19 mouse cellular contexts compared by ENCODE assay signal in genomic region chr19:33380825-33381224, GRCm38 (mm10). TPM values are rescaled to one million over a fixed set of nuclear protein-coding genes. Genes with fewer than 3 reads are reported as not detected.
DNase-seq lines count a peak whose midpoint lies in the region; ATAC-seq and TF ChIP-seq lines count a peak whose summit lies in the region.
"Had no signal": no experiment of that assay in that cellular context is flagged by ENCODE, and none has a peak within 500 bp of the region (broad histone marks: within the 10 kb centered on the region; RNA-seq: fewer than 3 reads in every experiment).

No protein-coding gene starts in this region.

- H3K4me1 ChIP-seq in forebrain, embryonic 13.5 days: no peaks in the 10 kb centered on the region
- H3K4me1 ChIP-seq in forebrain, embryonic 10.5 days: no peaks in the 10 kb centered on the region
- H3K4me1 ChIP-seq in hindbrain, embryonic 11.5 days (replicated peaks; ENCODE audit: control insufficient read depth, insufficient read depth, low read length): no peaks in the 10 kb centered on the region
- no peaks in the 10 kb centered on the region for H3K4me1 ChIP-seq in hindbrain, embryonic 13.5 days (replicated peaks)
- H3K4me1 ChIP-seq in midbrain, embryonic 13.5 days (replicated peaks): no peaks in the 10 kb centered on the region
- no peaks in the 10 kb centered on the region for H3K4me1 ChIP-seq in midbrain, postnatal 0 days (ENCODE audit: insufficient read depth, low read length)
- H3K4me1 ChIP-seq: embryonic facial prominence, embryonic 12.5 days; heart, embryonic 13.5 days had no signal

- H3K9me3 ChIP-seq in forebrain, embryonic 13.5 days (replicated peaks): no peaks in the 10 kb centered on the region
- no peaks in the 10 kb centered on the region for H3K9me3 ChIP-seq in forebrain, embryonic 10.5 days
- H3K9me3 ChIP-seq in hindbrain, embryonic 11.5 days (ENCODE audit: control insufficient read depth, low read length): no peaks in the 10 kb centered on the region
- H3K9me3 ChIP-seq in hindbrain, embryonic 13.5 days: no peaks in the 10 kb centered on the region
- no peaks in the 10 kb centered on the region for H3K9me3 ChIP-seq in midbrain, embryonic 13.5 days
- H3K9me3 ChIP-seq in midbrain, postnatal 0 days (ENCODE audit: low read length): no peaks in the 10 kb centered on the region
- H3K9me3 ChIP-seq: embryonic facial prominence, embryonic 12.5 days; G1E; heart, embryonic 13.5 days had no signal

- no peak overlapping the region for H3K4me2 ChIP-seq in forebrain, embryonic 13.5 days
- H3K4me2 ChIP-seq in hindbrain, embryonic 11.5 days (replicated peaks; ENCODE audit: low read depth, low read length): no peak overlapping the region
- H3K4me2 ChIP-seq in hindbrain, embryonic 13.5 days: no peak overlapping the region
- no peak overlapping the region for H3K4me2 ChIP-seq in midbrain, embryonic 13.5 days (replicated peaks)
- no peak overlapping the region for H3K4me2 ChIP-seq in midbrain, postnatal 0 days (ENCODE audit: low read depth, low read length, poor library complexity, severe bottlenecking)
- H3K4me2 ChIP-seq: embryonic facial prominence, embryonic 12.5 days; heart, embryonic 13.5 days; hindbrain, embryonic 14.5 days had no signal

- no peak overlapping the region for H3K9ac ChIP-seq in forebrain, embryonic 13.5 days
- no peak overlapping the region for H3K9ac ChIP-seq in hindbrain, embryonic 11.5 days (ENCODE audit: low read depth, low read length)
- H3K9ac ChIP-seq in hindbrain, embryonic 13.5 days: no peak overlapping the region
- H3K9ac ChIP-seq in midbrain, embryonic 13.5 days (replicated peaks): no peak overlapping the region
- no peak overlapping the region for H3K9ac ChIP-seq in midbrain, postnatal 0 days (replicated peaks; ENCODE audit: low read length, poor library complexity, severe bottlenecking)
- H3K9ac ChIP-seq: embryonic facial prominence, embryonic 12.5 days; heart, embryonic 13.5 days; hindbrain, embryonic 14.5 days had no signal

- no peaks in the 10 kb centered on the region for H3K36me3 ChIP-seq in forebrain, embryonic 13.5 days (ENCODE audit: poor library complexity, severe bottlenecking)
- H3K36me3 ChIP-seq in forebrain, embryonic 10.5 days (replicated peaks): no peaks in the 10 kb centered on the region
- no peaks in the 10 kb centered on the region for H3K36me3 ChIP-seq in hindbrain, embryonic 11.5 days (ENCODE audit: control insufficient read depth, insufficient read depth, low read length)
- H3K36me3 ChIP-seq in hindbrain, embryonic 13.5 days: no peaks in the 10 kb centered on the region
- H3K36me3 ChIP-seq in midbrain, embryonic 13.5 days: no peaks in the 10 kb centered on the region
- H3K36me3 ChIP-seq in midbrain, postnatal 0 days (ENCODE audit: insufficient read depth, low read length): no peaks in the 10 kb centered on the region
- H3K36me3 ChIP-seq: embryonic facial prominence, embryonic 12.5 days; G1E; heart, embryonic 13.5 days had no signal

- no peak overlapping the region for H3K27ac ChIP-seq in forebrain, embryonic 13.5 days
- H3K27ac ChIP-seq in forebrain, embryonic 10.5 days: no peak overlapping the region
- H3K27ac ChIP-seq in hindbrain, embryonic 11.5 days (ENCODE audit: low read depth, low read length): no peak overlapping the region
- no peak overlapping the region for H3K27ac ChIP-seq in hindbrain, embryonic 13.5 days
- no peak overlapping the region for H3K27ac ChIP-seq in midbrain, embryonic 13.5 days
- H3K27ac ChIP-seq in midbrain, postnatal 0 days (ENCODE audit: low read depth, low read length): no peak overlapping the region
- H3K27ac ChIP-seq: embryonic facial prominence, embryonic 12.5 days; heart, embryonic 13.5 days; hindbrain, embryonic 14.5 days had no signal

- DNase-seq in forebrain, embryonic 10.5 days (ENCODE audit: extremely low spot score, low spot score): no peak
- no peak for DNase-seq in hindbrain, embryonic 11.5 days (ENCODE audit: low spot score)
- DNase-seq in midbrain, postnatal 0 days (ENCODE audit: low spot score): no peak
- no peak for DNase-seq in cerebellum, adult 9-11 months
- DNase-seq: adrenal gland, postnatal 10 days; B cell, adult 2 months; cerebellum, adult 11 months; cerebellum, postnatal 25 days; gastrocnemius, postnatal 36 days; heart, adult 11 months; heart, postnatal 36 days had no signal

- no peaks in the 10 kb centered on the region for H3K27me3 ChIP-seq in forebrain, embryonic 13.5 days
- H3K27me3 ChIP-seq in forebrain, embryonic 10.5 days (ENCODE audit: poor library complexity, severe bottlenecking): no peaks in the 10 kb centered on the region
- H3K27me3 ChIP-seq in hindbrain, embryonic 11.5 days (ENCODE audit: control insufficient read depth, insufficient read depth, low read length): no peaks in the 10 kb centered on the region
- H3K27me3 ChIP-seq in hindbrain, embryonic 13.5 days: no peaks in the 10 kb centered on the region
- no peaks in the 10 kb centered on the region for H3K27me3 ChIP-seq in midbrain, embryonic 13.5 days
- H3K27me3 ChIP-seq in midbrain, postnatal 0 days (ENCODE audit: insufficient read depth, low read length): no peaks in the 10 kb centered on the region
- H3K27me3 ChIP-seq: embryonic facial prominence, embryonic 12.5 days; heart, embryonic 13.5 days had no signal

- TF ChIP-seq CTCF in midbrain, postnatal 0 days (IDR thresholded peaks at IDR 0.05): no peak

- no peak overlapping the region for H3K4me3 ChIP-seq in forebrain, embryonic 13.5 days
- no peak overlapping the region for H3K4me3 ChIP-seq in forebrain, embryonic 10.5 days
- H3K4me3 ChIP-seq in hindbrain, embryonic 11.5 days (ENCODE audit: low read depth, low read length): no peak overlapping the region
- H3K4me3 ChIP-seq in hindbrain, embryonic 13.5 days: no peak overlapping the region
- H3K4me3 ChIP-seq in midbrain, embryonic 13.5 days (replicated peaks): no peak overlapping the region
- no peak overlapping the region for H3K4me3 ChIP-seq in midbrain, postnatal 0 days (ENCODE audit: low read depth, low read length)
- H3K4me3 ChIP-seq: embryonic facial prominence, embryonic 12.5 days; heart, embryonic 13.5 days had no signal

- peak; percentile 53; the same call in 1 of the 2 replicates for ATAC-seq in forebrain, embryonic 13.5 days
- ATAC-seq in hindbrain, embryonic 11.5 days (ENCODE audit: low FRiP score): peak; percentile 51; the same call in 1 of the 2 replicates
- ATAC-seq in hindbrain, embryonic 13.5 days (ENCODE audit: low FRiP score): no peak
- 0 out of 2 replicates have a peak, but pooled peaks have one; percentile 45 for ATAC-seq in midbrain, embryonic 13.5 days
- no peak for ATAC-seq in midbrain, postnatal 0 days (ENCODE audit: low FRiP score)
- ATAC-seq: intestine, embryonic 16.5 days had no signal

- 84% methylated on average over 2 of the region's 2 CpGs for WGBS in forebrain, embryonic 13.5 days
- WGBS in forebrain, embryonic 10.5 days: 76% methylated on average over 2 of the region's 2 CpGs
- 94% methylated on average over 2 of the region's 2 CpGs for WGBS in hindbrain, embryonic 11.5 days
- 85% methylated on average over 2 of the region's 2 CpGs for WGBS in hindbrain, embryonic 13.5 days
- 80% methylated on average over 2 of the region's 2 CpGs for WGBS in midbrain, embryonic 13.5 days
- WGBS in midbrain, postnatal 0 days: 77% methylated on average over 2 of the region's 2 CpGs

RNA-seq across cellular contexts. Expression of gene Rnls, which starts 11.3 kb away (rescaled TPM):
- 8.0 and 9.3 TPM in 2 replicates for polyA plus RNA-seq in forebrain, embryonic 13.5 days (2015; fragmentation: Nextera tagmentation; extraction: Ambion mirVana)
- 6.0 and 6.9 TPM in 2 replicates for polyA plus RNA-seq in forebrain, embryonic 10.5 days (2016; fragmentation: Nextera tagmentation; extraction: Ambion mirVana)
- 8.2 and 9.8 TPM in 2 replicates for polyA plus RNA-seq in hindbrain, embryonic 11.5 days (2014; fragmentation: Nextera tagmentation; extraction: Ambion mirVana)
- polyA plus RNA-seq in hindbrain, embryonic 13.5 days (2015; fragmentation: Nextera tagmentation; extraction: Ambion mirVana): 10.1 and 11.1 TPM in 2 replicates
- polyA plus RNA-seq in midbrain, embryonic 13.5 days (2015; fragmentation: Nextera tagmentation; extraction: Ambion mirVana): 10.2 and 11.0 TPM in 2 replicates
- total RNA-seq in midbrain, postnatal 0 days (2014; rRNA removed): 3.1 and 3.5 TPM in 2 replicates
- polyA plus RNA-seq in midbrain, postnatal 0 days (2015; fragmentation: Nextera tagmentation; extraction: Ambion mirVana): 10.6 and 10.7 TPM in 2 replicates
- total RNA-seq: G1E had no signal
- polyA plus RNA-seq: G1E had no signal

Comparison
In these comparisons a context has a peak if more than half of its experiments do, and no peak if none do; other contexts are left out.
1. ATAC-seq: peak in forebrain, embryonic 13.5 days (single experiment), hindbrain, embryonic 11.5 days (single experiment) and midbrain, embryonic 13.5 days (single experiment); none in hindbrain, embryonic 13.5 days (single experiment) and midbrain, postnatal 0 days (single experiment).